Mouse (Mus musculus) bone marrow macrophage, adult 2 months (primary cell): Measurements from ENCODE around the gene Pkdcc. TPM values are rescaled to one million over a fixed set of nuclear protein-coding genes. Genes with fewer than 3 reads are reported as not detected.

Experiments
- H3K27ac ChIP-seq: 2 replicates; pipeline ENCODE4 v1.5.1; 2012; ENCODE audit warnings: low read depth, low read length; ENCODE audit not compliant: insufficient read depth
- H3K4me1 ChIP-seq: 2 replicates; pipeline ENCODE4 v1.6.1; 2012; ENCODE audit warnings: low read length; ENCODE audit not compliant: control insufficient read depth, insufficient read depth
- H3K4me3 ChIP-seq: 2 replicates; pipeline ENCODE4 v1.5.1; 2012; ENCODE audit warnings: mild to moderate bottlenecking, low read length, moderate library complexity; ENCODE audit not compliant: insufficient read depth
- CTCF ChIP-seq: IDR thresholded peaks from 2 replicates; pipeline ENCODE4 v1.5.1; 2012; ENCODE audit warnings: low read depth, mild to moderate bottlenecking, low read length, moderate library complexity
- POLR2A ChIP-seq: IDR thresholded peaks from 2 replicates; pipeline ENCODE4 v1.6.1; 2012; ENCODE audit warnings: mild to moderate bottlenecking, low read depth, low read length, borderline replicate concordance
- polyA plus RNA-seq: library from polyadenylated mRNA; stranded (reverse); fragments of >200 nt; gene quantifications from 2 replicates; pipeline ENCODE4 v1.2.4, GENCODE M21; 2012; ENCODE audit not compliant: missing spikeins, insufficient read depth, insufficient read length

Pkdcc gene
- polyA plus RNA-seq, 1 experiment, result 3.8 TPM

DNA sequence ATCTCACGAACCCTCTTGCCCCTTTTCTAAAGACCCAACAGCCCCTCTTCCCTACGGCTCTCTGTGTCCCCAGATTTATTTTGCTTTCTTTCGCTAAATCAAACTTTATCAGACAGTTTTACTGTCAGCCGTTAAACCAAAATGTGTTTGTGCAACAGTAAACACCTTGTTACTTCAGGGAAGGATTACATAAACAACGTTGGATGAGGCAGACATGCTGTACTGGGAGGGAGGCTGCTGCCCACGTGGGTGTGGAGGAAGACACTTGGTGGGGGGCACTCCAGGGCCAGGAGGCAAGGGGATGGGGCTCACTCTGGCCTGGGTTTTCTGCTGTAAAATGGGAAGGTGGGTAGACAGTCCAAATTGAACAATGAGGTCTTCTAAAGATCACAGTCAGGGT, 32.3 kb upstream of the Pkdcc start:
- Histone ChIP-seq H3K27ac (no peak overlapping the region), H3K4me3 (no peak overlapping the region), H3K4me1 (peaks cover 5% of the 10 kb centered on the region; the same call in 1 of the 2 replicates)
- no peak for TF ChIP-seq POLR2A
- TF ChIP-seq CTCF, result no peak

DNA sequence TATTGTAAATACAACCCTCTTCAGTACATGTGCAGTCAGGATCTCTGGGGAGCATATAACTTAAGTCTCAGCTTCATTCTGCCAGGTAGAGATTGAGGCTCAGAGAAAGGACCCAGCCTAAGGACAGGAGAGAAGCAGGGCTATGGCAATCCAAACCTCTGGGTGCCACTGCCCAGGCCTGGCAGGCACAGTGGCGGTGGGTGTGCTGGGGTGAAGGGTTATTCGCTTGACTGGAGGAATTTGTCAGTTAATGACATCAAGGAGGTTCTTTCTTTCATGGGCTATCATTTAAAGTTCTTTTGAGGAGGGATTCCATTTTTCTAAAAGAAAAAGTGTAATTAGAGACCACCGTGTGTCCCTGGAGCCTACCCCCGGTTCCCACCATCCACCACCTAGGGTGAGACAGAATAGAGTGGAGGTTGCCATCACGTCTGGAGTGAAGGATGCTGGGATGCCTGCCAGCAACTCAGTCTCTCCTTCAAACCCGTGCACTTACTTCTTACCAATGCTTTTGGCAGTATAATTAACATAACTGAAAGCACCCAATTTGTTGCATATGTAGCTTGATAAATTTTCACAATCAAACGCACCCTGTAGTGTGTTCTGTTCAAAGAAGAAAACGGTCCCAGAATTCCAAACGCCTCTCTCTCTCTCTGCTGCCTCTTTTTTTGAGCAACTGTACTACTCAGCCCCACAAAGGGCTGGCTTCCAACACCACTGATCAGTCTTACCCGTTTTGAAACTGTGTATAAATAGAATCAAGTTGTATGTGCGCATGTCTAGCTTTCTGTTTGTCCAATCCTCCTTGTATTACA, 27.1 kb upstream of the Pkdcc start:
- H3K4me1 ChIP-seq, result no peaks in the 10 kb centered on the region
- TF ChIP-seq CTCF (no peak), POLR2A (no peak)
- H3K4me3 ChIP-seq, result no peak overlapping the region
- H3K27ac ChIP-seq, result no peak overlapping the region

DNA sequence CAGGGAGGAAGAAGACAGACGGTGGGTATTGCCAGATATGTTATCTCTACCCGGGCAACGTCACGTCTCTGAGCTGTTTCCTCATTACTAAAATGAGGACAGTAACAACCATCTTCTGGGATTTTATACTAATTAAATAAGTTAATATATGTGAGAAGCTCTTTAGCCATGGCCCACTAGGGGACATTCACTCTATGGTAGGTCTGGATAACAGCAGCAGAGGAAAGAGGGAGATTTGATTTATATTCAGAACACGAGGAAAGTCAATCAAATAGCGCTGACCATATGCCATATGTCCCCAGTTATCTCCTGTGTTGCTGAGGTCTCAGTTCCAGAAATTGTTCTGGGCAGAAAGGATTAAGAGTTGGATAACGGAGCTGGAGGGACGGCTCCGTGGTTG, 24.3 kb upstream of the Pkdcc start:
- Histone ChIP-seq H3K4me1 (no peaks in the 10 kb centered on the region), H3K4me3 (no peak overlapping the region), H3K27ac (no peak overlapping the region)
- TF ChIP-seq POLR2A (no peak), CTCF (no peak)

DNA sequence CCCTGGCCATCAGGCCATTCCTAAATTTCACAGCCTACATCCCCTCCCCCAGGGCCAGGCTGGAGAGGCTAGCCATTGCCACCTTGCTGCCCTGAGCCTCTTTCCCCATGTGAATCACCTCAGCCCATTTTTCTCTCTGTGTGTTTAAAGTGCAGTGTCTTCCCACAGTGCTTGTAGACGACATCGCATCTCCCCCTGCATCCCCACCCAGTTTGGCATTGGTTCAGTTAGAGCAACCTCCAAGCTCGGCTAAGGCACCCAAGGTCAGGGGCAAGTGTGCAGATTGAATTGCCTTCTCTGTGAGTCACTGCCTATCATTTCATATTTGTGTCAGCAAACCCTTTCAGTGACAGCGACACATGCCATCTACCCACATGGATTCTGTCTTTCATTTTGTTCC, 20.6 kb upstream of the Pkdcc start:
- TF ChIP-seq CTCF, result no peak
- no peak for TF ChIP-seq POLR2A
- Histone ChIP-seq H3K4me1 (no peaks in the 10 kb centered on the region), H3K4me3 (no peak overlapping the region)

DNA sequence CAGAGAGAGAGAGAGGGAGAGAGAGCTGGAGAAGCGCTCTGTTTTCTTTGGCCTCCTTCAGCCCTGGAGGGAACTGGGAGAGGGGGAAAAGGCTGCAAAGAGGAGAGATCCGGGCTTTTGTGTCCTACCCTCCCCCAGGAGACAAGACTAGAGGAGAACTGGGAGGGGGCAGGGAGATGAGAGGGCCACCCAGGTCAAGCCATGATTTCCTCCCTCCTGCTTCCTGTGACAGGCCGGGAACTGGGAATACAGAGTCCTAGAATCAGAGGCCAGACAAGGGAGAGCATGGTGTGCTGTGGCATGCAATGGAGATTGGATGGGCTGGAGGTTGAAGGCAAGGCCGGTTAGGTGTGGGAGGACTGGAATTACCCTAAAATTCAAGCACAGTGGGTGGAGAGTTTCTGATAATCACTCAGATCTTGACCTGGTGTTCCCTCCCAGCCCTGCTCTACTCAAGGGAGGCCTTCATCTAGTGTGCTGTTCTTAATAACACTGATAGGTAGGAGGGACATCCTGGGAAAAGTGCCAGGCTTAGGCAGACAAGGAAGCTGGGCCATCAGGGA, 17.6 kb upstream of the Pkdcc start:
- H3K27ac ChIP-seq, result no peak overlapping the region
- no peak overlapping the region for H3K4me3 ChIP-seq

More for the DNA sequence above, 20.6 kb upstream of the Pkdcc start:
- H3K27ac ChIP-seq, result no peak overlapping the region

DNA sequence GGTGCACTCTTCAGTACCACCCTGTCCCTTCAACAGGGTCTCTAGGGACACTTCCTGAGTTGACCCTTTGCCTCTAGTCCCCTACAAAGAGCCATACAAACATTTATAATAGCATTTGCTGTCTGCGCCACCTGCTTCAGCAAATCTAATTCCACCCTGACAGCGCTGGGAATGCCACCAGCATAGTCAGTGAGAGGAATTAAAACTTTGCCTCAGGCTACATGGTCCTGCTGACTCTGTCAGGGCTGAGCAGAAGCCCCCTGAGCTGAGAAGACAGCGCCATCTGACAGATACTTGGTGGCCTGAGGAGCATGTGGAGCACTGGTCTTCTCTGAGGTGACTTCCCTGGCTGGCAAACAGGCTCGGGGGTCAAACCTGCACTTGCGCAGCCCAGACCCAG, 14.6 kb upstream of the Pkdcc start:
- H3K27ac ChIP-seq, result no peak overlapping the region
- no peaks in the 10 kb centered on the region for H3K4me1 ChIP-seq
- no peak overlapping the region for H3K4me3 ChIP-seq
- no peak for TF ChIP-seq CTCF

More for the DNA sequence above, 17.6 kb upstream of the Pkdcc start:
- TF ChIP-seq POLR2A, result no peak
- TF ChIP-seq CTCF, result no peak
- no peaks in the 10 kb centered on the region for H3K4me1 ChIP-seq

DNA sequence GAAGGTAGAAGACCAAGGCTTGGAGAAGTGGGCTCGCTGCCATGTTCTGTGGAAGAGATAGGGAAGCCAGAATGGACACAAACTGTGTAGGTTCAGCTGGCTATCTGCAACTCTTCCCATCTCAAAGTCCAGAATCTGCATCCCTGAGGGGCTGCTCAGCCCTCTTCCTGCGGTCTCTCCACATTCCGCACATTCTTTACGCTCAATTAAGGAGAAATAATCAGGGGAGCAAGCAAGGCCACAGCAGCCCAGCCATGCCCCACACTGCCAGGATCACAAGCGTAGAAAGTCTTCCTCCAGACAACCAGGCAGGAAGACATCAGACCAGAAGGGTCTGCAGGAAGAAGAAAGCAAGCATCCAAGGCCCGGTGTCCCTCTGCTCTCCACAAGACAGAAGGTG, 13.8 kb upstream of the Pkdcc start:
- no peak for TF ChIP-seq CTCF
- TF ChIP-seq POLR2A, result no peak
- H3K4me3 ChIP-seq, result no peak overlapping the region

DNA sequence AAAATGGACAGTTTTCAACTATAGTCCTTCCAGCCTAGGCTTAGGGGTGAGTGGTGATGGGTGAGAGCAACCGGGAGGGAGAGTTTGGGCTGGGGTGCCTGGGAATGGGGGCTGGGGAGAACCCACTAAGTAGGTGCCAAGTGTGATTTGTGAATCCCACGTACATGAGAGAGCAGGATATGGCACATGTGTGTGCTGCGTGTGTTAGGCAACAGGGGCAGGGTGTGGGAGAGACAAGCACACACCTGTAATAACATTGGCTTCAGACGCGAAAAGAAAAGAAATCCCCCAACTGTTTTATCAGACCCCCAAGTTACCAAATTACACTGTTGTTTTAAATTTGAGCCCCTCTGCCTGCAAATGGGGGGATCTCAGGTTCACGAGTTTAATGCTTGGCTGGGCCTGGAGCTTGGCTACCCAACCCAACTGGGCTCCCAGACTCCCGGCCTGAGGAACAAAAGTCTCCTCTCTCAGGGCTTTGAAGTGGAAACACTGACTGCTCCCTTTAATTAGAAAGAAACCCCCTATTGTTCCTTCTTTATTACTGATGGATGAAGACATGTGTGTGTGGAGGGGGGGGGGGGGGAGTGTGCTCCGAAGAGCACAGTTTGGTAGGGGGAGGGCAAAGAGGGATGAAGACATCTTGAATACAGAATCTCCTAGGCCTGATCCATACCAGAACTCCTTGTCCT, 11.3 kb upstream of the Pkdcc start:
- no peak overlapping the region for H3K4me3 ChIP-seq
- no peak for TF ChIP-seq POLR2A
- no peak for TF ChIP-seq CTCF
- H3K4me1 ChIP-seq, result no peaks in the 10 kb centered on the region
- no peak overlapping the region for H3K27ac ChIP-seq

More for the DNA sequence above, 13.8 kb upstream of the Pkdcc start:
- Histone ChIP-seq H3K27ac (no peak overlapping the region), H3K4me1 (no peaks in the 10 kb centered on the region)

DNA sequence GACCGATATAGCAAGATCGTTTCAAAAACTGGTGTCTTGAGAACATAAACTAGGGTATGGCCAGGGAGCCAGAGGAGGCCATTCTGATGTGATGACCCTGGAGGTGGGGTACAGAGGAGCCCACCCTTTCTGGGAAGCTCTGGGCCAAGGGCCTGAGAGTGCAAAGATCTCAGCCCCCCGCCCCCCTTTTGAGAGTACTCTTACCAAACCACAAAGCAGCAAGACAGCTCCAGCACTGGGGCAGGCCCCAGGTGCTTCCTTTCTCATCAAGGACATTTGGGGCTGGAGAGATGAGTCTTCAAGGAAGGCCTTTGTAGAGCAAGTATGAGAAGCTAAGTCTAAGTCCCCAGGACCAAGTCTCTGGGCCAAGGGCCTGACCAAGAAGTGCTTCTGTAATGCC, 7.8 kb upstream of the Pkdcc start:
- H3K27ac ChIP-seq, result no peak overlapping the region
- H3K4me1 ChIP-seq, result peaks cover 7% of the 10 kb centered on the region
- TF ChIP-seq POLR2A (no peak), CTCF (no peak)
- no peak overlapping the region for H3K4me3 ChIP-seq

DNA sequence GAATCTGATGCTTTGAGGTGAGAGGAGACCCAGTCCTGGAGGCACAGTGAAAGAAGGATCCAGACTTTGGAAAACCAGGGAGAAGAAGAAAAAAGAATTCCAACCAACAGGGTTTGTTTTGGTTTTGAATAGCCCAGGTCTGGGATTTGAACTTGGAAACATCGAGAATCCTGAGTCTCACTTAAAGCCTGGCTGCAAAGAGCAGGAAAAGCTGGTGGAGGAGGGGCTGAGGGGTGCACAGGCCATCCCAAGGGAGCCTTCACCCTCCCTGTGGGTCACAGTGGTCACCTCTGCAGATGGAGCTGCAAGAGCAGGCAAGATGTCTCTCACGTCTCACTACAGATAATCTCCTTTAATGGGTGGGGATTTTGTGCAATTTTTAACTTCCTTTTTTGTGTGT, 6.6 kb upstream of the Pkdcc start:
- TF ChIP-seq POLR2A (no peak), CTCF (no peak)
- Histone ChIP-seq H3K27ac (no peak overlapping the region), H3K4me1 (peaks cover 17% of the 10 kb centered on the region), H3K4me3 (no peak overlapping the region)
